Mouse (Mus musculus) heart, postnatal 14 days (tissue): ENCODE data around the gene Mgat5b. TPM values are rescaled to one million over a fixed set of nuclear protein-coding genes. Genes with fewer than 3 reads are reported as not detected.
A peak's percentile ranks its signal among the peaks of the same experiment; 100 is the strongest.
"Not testable (repeated sequence)": the region's sequence is repeated elsewhere in the genome, so short reads cannot be mapped to it uniquely, and the experiment has no call there.

Source experiments
- DNase-seq, 2 experiments: peaks; one replicate each; pipeline ENCODE4 v3.0.0; 2021 to 2022
- intact Hi-C: fragments of 180-260 bp; cut with DNase I; formaldehyde crosslinking; loops from one replicate; pipeline ENCODE4 v1.15.1; 2025
- long read RNA-seq, 2 experiments: library from polyadenylated mRNA; stranded (forward); transcript quantifications; one replicate each; pipeline ENCODE4 v2.0.0; 2021
- total RNA-seq, 2 experiments: library from RNA; stranded (reverse); gene quantifications; 2 replicates each; pipeline ENCODE4 v1.2.3; 2021

The Mgat5b gene
- total RNA-seq = under 1 TPM; 0.12 to 0.26 TPM
- long read RNA-seq, experiment 1 = 0 reads
- long read RNA-seq, experiment 2 = 0 reads

DNA sequence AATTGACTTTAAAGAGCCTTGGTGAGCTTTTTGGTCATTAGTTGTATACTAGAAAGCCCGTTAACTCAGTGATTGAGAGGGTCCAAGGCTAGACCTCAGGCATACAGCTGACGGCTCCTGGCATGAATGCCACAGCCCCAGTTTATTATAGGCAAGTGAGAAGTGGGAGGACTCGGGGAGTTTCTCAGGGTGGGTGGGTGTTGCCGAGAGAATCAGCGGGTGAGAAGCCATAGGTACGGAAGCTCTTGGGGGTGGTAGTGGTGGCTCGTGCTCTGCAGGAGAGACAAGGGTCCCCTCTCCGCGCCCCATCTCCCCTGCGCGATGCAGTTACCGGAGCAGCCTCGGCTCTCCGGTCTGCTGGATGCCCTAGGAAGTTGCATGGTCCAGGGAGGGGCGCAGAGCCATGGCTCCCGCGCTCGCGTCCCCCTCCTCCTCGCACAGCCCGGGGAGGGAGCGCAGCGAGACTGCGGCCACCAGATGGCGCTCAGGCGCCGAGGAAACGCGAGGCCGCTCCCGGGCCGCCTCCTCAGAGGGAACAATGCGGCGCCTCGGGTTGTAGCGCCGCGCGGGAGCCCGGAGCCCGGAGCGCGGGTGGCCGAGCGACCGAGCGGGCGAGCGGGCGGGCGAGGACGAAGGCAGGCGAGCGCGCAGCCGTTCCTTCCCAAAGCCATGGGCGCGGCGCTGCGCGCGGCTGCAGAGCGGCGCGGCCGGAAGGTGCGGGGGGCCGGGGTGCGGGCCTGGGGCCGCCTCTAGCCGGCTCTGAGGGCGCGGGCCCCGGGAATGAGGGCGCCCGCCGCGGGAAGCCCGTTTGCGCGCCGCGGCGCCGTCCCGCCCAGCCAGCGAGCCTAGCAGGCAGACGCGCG is at the start of gene Mgat5b:
Gene Mgat5b, plus strand, starts transcription at position 541 of the 863 bp plus-strand sequence.
- peak; percentile 90 to 94 for DNase-seq
- intact Hi-C loops = loop anchor here (1.0 to 10.0 kb wide), 4 partner anchors 76 to 256 kb away; no protein-coding TSS in a partner anchor

DNA sequence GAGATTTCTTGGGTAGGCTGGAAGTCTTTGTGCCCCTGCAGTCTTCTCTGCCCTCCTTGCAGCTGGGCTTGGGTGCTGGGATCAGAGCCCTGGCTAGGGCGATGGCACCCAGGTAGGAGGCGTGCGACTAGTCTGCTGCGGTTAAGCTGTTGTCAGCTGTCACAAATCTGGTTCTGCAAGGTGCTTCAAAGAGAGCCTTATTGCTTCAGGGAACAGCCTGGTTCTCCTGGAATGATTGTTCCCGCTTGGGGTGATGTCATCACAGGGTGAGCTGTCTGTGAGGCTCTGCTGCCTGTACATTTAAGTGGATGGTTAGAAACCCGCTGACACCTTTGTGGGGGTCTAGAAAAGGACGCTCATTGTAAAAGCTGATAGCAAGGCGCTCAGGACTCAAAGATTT is 49.4 kb upstream of the Mgat5b start:
- DNase-seq = no peak
- intact Hi-C loops = no loop called here

DNA sequence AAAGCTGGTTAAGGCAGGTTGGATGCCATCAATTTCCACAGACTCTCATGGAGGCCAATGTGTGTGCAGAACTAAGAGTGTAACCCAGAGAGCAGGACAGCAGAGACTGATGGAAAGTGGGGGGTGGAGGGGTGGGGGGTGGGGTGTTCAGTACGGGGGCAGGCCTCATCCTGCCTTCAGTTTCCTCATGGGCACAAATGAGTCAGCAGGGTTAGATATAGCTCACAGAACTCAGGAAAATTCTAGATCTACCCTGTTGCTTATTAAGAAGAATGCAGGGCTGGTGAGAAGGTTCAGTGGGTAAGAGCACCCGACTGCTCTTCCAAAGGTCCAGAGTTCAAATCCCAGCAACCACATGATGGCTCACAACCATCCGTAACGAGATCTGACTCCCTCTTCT is 49.0 kb upstream of the Mgat5b start:
- no peak for DNase-seq
- intact Hi-C loops = no loop called here

DNA sequence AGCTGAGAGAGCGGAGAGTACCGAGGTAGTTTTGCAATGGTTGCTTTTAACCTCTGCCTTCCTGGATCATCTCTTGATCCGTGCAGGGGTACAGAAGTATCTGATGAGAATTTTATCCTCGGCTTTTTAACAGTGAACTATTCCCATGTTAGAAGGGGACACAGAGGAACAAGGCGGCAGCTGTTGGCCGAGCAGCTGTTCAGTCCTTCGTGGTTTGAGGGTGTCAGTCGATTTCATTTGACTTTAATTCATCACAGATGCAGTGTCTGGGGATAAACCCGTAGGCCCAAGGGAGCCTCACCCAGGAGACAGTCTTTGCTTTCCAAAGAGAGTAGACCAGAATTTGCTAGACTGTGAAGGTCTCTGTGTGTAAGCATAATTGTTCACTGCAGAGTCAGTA is 47.1 kb upstream of the Mgat5b start:
- intact Hi-C loops = no loop called here
- no peak for DNase-seq

DNA sequence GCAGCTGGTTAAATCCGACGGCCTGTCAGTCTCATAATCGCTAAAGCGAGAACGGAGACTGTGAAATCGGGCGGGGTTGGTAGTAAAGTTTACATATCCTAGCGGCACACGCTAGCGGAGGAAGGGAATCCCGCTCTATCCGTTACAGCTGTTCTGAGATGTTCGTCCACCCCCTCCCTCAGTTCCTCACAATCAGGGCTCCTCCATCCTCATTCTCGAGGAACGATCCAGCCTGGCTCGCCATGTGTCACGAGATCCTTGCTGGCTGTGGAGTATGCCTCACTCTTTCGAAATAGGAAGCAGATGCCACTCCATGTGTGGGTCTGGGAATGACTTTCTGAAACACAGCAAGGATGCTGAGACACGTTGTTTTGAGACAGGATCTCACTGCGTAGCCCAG is 44.7 kb upstream of the Mgat5b start:
- intact Hi-C loops = no loop called here
- no peak for DNase-seq

DNA sequence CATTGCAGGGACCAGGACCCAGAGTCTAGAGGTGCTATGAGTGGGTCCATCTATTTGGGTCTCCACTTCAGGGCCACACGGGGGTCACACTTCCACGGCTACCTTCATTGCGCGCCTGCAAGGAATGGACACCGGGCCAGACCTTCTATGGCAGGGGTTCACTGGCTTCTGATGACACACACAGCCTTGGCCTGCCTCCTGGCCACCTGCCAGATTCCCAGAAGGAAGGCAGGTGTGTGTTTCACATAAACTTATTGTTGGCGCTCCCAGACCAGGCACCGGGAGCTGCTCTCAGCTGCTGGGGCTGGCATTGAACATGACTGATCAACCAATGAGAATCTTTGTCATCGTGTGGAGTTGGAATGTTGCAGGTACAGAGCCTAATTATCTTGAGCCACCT is 40.2 kb upstream of the Mgat5b start:
- intact Hi-C loops = no loop called here

DNA sequence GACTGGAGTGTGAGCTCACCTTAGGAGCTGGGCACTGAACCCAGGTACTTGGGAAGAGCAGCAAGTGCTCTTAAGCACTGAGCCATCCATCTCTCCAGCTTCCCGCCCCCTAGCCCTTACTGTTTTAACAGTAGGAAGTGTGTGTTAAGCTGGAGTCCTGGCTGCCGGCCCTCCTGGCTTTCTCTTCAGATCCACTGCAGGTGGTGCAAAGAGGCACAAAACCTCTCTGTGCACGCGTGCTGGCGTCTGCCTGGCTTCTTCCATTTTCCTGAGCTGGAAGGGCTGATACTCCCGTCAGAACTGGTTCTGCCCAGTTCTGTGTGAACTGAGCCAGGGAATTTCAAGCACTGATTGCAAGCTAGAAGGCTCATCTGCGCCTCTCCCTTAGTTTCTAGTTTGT is 37.8 kb upstream of the Mgat5b start:
- intact Hi-C loops = no loop called here
- DNase-seq = no peak

More for the DNA sequence above, 40.2 kb upstream of the Mgat5b start:
- no peak for DNase-seq

DNA sequence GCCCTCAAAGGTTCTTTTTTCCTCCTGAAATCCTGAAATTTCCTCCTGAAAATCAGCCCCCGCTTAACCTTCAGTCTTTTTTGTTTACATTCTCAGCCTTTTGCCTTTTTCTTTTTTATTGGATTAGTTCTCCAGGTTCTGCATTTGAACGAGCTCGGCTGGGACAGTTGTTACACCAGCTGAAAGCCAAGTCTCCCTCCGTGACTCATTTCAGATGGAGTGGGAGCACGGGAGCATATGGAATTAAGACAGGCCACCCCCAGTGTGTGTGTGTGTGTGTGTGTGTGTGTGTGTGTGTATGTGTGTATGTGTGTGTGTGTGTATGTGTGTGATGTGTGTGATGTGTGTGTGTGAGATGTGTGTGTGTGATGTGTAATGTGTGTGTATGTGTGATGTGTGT is 37.2 kb upstream of the Mgat5b start:
- intact Hi-C loops = no loop called here
- DNase-seq = no peak

DNA sequence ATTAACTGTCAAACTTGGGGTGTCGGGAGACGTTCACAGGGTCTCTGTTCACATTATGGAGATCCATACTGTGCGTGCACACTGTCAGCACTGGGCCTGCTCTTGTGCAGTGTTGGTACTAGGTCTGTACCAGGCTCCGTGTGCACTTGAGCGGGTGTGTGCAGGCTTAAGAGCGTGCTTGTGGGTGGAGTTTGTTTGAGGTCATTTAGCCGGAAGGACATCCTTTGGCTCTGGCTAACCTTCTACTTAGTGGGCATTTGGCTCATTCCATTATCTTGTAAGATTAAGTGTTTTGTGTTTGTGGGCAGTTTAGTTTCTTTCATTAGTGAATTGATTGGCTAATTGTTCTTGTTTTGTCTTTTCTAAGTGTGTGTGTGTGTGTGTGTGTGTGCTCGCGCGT is 36.2 kb upstream of the Mgat5b start:
- DNase-seq = no peak
- intact Hi-C loops = no loop called here

DNA sequence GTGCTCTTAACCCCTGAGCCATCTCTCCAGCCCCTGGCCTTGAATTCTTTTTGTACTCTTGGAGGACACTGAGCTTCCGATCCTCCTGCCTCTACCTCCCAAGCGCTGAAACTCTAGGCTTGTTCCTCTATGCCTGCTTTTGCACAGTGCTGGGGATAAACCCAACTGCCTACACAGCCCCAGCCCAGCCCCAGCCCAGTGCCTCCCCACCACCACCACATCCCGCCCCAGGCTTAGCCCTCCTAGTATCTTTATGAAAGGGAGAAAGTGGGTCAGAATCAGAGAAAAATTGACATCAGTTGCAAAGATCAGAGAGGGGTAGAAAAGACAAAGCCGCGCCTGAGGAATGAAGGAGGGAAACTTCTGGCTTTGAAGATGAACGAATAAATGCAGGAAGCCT is 34.6 kb upstream of the Mgat5b start:
- no peak for DNase-seq
- intact Hi-C loops = loop anchor here (2.0 kb wide), 1 partner anchor 173 kb away; no protein-coding TSS in a partner anchor

DNA sequence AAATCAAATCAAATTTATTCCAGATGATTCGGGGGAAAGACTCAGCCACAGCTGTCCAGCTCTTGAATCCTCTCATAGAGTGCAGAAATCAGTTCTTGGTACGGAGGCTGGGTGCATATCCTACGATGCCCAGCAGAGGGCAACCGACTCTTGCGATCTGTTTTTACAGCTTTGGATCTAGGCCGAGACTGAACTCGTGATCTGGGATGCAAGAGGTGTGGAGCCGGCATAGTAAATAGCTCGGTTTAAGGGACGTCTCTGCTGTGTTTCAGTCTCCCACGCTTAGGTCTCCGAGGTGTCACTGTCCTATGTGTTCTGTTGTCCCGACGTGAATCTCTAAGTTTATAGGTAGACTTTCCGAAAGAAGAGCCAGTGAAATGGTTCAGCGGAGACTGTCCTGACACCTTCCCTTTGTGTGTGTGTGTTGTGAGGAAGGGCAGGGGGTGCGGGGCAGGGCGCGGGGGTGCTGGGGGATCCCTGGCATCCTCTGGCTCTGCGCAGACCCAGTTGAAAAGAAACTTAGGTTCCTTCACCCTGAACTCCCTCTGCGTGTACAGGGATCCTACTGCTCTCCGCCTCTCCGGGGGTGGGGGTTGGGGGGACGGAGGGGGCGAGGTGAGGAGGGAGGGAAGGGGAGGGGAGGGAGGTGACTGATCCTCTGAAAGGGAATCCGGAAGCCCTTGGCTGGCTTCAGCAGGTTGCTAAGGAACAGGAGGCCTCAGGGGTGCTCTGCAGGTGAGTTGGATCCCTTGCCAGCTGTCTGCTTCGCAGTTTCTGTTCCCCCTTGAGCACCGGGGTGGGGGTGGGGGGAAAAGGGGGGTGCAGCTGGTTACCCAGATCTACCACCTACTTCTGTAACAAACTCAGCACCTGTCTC is 33.1 kb upstream of the Mgat5b start:
- intact Hi-C loops = loop anchor here (2.0 kb wide), 1 partner anchor 171 kb away; no protein-coding TSS in a partner anchor
- peak; percentile 75 to 85 for DNase-seq

DNA sequence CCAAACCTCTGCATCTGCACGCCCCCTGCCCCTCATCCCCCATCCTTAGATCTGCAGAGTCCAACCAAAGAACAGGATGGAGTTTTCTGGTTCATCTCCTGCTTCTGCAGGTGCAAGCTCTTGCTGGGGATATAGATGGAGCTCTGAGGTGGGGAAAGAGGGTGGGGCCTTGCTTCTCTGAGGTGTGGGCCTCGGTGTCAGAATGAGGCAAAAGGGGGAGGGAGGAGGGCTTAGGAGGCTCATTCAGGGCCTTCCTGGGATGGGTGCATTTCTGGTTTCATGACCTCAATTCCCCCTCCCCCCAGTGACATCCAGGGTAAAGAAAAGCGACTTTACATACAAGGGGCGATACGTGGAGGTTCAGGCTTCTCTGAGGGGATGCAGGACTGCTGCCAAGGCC is 31.5 kb upstream of the Mgat5b start:
- intact Hi-C loops = no loop called here
- DNase-seq = no peak

DNA sequence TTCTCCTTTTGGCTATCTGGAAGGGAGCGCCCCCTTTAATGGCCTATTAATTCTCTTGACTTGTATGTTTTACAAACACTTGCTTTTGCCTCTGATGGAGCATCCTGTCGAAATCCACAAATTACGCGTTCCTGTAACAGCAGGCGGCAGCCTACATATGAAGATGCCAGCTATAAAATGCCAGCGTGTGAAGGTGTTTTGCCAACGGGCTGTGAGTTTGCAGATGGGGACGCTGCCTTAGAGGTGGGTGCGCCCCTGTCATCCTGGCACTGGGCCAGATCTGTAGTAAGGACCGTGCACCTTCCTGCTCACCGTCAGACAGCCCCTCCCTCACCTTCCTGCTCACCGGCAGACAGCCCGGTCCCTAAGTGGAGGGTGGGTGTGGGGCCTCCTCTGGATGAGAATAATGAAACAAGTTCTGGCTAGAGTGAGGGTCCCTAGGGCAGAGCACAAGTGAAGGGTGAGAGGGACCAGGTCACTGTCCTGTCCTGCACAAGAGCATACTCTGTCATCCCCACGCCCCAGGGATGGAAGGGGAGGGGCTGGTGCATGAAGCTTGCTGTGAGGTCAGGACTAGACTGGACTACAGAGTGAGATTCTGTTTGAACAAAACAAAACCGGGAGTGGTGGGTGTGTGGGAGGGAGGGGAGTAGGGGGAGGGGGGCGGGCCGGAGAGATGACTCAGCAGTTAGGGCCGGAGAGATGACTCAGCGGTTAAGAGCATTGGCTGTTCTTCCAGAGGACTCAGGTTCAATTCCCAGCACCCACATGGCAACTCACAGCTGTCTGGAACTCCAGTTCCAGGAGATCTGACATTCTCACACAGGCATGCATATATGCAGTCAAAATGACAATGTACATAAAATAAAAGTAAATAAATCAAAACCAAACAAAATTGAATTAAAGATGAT is 24.9 kb upstream of the Mgat5b start:
- intact Hi-C loops = no loop called here
- no peak for DNase-seq

DNA sequence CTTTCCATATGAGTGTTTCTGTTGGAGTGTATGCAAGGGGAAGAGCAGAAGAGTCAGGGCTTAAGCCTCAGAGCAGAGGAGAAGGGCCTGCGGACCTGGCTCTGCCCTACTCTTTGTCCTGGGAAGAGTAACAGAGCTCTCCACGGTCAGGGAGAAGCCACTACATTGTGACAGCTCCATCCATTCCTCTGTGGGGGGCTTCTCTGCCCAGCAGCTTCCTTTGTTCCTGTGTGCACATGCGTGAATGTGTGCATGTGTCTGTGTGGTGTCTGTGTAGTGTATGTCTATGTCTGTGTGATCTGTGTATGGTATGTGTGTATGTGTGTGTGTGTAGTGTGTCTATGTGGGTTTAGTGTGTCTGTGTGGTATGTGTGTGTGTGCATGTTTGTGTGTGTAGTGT is 23.3 kb upstream of the Mgat5b start:
- no peak for DNase-seq
- intact Hi-C loops = no loop called here

DNA sequence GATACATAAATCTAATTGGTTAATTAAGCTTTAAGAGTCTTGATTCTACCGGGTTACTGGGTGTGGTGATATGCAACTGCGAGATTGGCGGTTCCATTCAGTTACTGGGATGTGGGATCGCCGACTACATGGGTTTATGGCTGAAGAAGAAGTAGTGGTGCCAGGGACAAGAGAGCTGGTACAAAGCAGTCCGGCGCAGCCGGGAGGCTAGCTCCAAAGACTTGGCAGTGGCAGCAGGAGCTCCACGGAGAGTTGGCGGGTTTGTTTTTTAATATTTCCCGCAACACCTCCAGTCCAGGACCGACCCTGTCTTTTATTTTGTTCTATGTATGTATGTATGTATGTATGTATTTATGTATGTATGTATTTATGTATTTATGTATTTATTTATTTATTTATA is 19.4 kb upstream of the Mgat5b start:
- no peak for DNase-seq
- intact Hi-C loops = no loop called here

DNA sequence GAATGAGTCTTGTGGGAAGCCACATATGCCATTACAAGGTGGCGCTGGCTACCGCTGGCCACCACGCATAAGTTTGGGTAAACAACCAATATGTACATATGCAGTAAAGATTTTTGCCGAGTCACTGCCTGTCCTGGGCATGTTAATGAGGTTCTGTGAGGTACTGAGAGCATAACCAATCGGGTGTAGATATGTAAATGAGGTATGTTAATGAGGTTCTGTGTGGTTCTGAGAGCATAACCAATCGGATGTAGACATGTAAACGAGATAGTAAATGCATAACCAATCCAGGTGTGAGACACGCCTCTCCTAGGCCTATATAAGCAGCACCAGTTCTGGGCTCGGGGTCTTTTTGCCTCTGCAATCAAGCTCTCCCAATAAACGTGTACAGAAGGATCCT is 16.1 kb upstream of the Mgat5b start:
- DNase-seq, intact Hi-C loops: not testable (repeated sequence)

DNA sequence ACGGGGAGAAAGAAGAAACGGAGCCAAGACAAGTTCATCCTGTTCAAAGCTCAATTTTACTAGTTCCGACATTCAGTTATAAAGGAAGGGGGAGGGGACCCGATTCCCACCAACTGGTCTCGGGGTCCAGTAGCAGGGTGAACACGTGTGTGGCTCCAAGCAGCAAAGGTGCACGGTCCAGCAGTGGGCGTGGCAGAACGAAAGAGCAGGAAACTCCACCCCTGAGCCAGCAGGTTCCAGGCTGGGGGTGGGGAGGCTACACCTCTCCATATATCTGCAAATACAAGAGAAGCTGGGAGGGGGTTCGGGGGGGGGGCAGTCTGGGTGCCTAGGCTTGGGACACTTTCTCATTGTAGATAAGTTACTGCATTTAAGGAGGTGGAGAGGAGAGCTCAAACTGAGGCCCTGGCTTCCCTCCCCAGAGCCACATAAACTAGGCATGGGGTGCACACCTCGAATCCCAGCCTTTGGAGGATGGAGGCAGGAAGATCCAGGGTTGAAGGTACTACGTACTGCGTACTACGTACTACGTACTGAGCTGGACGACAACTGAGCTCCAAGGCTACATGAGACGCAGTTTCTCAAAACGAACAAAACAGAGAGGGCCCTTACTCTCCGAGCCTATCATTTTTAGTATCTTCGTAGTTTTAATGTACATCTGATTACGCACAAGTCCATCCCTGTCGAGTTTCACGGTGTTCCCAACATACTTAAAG is 12.8 kb upstream of the Mgat5b start:
- intact Hi-C loops = no loop called here
- DNase-seq = no peak

DNA sequence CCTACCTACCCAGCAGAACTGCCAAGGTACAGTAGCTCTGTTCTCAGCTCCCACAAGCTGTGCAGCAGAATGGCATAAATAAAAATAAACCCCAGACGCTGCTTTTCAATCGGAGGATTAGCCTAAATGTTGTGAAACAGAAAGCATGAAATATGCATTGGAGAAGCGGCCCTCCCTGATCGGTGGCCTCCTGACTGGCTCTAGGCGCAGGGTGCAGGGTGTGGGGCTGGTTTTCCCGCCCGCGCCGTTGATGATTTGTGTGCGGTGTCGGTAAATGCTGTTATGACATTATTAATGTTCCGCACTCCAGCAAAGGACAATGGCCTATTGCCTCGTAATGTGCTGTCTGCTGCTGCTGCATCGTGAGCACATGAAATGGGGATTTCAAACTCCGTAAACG is 5.1 kb upstream of the Mgat5b start:
- DNase-seq = no peak
- intact Hi-C loops = loop anchor here (10.0 kb wide), 1 partner anchor 261 kb away; no protein-coding TSS in a partner anchor

DNA sequence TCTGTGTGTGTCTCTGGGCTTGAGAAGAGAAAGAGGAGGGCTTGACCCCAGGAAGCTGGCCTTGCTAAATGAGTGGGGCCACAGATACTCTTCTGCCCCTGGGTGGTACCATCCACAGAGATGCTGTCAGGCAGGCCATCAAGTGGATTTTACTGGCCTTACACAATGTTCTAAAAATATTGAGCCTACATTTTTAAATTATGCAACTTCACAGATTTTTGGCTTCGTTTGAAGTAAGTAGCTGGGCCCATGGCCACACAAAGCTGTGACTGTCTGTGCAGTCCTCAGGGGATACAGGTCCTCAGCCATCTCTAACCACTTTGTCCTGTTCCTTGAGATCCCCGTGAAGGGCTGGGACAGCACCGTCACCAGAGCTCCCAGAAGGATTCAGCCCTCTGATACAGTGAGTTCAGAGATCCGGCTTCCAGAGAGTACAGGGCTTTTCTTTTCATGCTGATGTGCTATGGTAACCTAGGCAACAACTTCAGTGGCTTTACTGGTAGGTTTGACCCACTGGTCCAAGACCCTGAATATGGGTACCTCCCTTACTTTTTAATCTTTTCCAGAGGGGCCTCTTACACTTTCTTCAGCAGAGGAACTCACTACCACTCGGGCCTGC is 4.3 kb upstream of the Mgat5b start:
- DNase-seq = no peak
- intact Hi-C loops = loop anchor here (10.0 kb wide), 1 partner anchor 260 kb away; no protein-coding TSS in a partner anchor
